Mouse (Mus musculus) stomach, postnatal 0 days (tissue): ENCODE data around the gene Degs1.

Source experiments
- CTCF ChIP-seq: IDR thresholded peaks from 2 replicates; pipeline ENCODE4 v1.5.1; 2016; ENCODE audit warnings: antibody characterized with exemption, low read depth, mild to moderate bottlenecking, moderate library complexity
- EP300 ChIP-seq: optimal IDR thresholded peaks from 2 replicates; pipeline ENCODE3; 2016; ENCODE audit warnings: antibody characterized with exemption

- TF ChIP-seq CTCF (no peak), EP300 (no peak)
Observed at GRCm38 (mm10) chr1:182309403-182309802, 26.8 kb upstream of the Degs1 start.
